Mouse (Mus musculus) cerebellum, adult 9-11 months (tissue): ENCODE measurements at regions not wholly inside any gene's neighbourhood (a gene's known extent, or its start where the extent isn't known, plus 50 kb on each side); places are given as distances from the start of the nearest gene placed in this dataset.
"Not testable (repeated sequence)": the region's sequence is repeated elsewhere in the genome, so short reads cannot be mapped to it uniquely, and the experiment has no call there.

Source experiments
- DNase-seq: peaks from one replicate; pipeline ENCODE4 v3.0.0; 2022

DNA sequence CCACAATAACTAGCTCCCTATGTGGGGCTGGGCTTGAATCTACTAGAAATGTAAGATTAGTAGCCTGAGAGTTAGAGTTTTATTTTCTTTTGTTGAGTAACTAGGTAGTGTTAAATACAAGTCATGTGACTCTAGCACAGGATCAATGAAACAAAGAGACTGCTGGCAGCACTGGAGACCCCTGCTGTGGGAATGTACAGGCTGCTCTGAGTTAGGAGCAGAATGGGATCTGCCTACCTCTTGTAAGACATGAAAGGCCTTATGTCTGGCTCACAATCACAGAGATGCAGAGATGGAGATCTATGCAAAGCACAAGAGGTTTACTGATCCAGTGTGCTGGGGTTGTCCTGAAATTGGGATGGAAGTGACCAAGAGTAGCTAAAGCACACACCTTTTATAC lies 193.9 kb upstream of the Kcnmb2 start:
- DNase-seq: not testable (repeated sequence)

DNA sequence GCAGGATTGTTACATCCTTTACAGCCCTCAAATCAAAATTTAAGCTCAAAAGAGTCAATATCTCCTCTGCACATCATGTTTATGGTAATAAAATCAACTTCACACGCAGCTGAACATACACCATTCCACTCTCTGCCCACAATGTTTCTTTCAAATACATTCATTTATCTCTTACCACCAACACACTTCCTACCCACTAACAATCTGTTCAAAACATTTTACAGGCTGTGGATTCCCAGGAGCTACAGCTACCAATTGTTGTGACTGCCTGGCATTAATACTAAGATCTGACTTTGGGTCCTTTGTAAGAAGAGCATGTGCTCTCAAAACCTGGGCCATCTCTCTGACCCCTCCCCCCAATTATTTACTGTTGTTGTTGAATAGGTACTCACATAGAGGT lies 161.0 kb upstream of the Kcnmb2 start:
- no peak for DNase-seq

- DNase-seq: no peak
Measured at GRCm38 (mm10) chr3:31755881-31756280, 146.4 kb upstream of the Kcnmb2 start.

- DNase-seq: no peak
Measured at GRCm38 (mm10) chr3:31769193-31769592, 133.1 kb upstream of the Kcnmb2 start.

DNA sequence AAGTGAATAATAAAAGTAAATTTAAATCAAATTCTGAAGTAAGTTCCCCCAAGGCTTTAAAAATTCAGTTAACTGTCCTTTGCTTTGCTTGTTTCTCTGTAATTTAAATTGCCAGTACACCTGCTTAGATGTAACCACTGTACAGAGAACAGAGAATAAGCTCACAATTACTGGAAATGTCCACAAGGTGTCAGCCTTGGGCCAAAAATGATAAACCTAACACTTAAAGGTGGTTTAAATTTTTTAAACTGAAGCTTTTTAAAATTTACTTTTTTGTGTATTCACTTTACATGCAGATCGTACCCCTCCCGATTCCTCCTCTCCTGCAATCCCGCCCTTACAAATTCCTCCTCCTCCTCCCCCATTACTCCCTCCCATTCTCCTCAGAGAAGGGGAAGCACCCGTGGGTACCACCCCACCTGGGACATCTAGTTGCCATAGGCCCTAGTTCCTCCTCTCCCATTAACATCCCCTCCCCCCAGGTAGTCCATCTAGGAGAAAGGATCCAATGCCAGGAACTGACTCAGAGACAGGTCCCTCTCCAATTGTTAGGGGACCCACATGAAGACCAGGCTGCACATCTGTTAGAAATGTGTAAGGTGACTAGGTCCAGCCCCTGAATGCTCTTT lies 111.9 kb upstream of the Kcnmb2 start:
- peak; percentile 14 for DNase-seq

- no peak for DNase-seq
Measured at GRCm38 (mm10) chr3:31793466-31794040, 108.8 kb upstream of the Kcnmb2 start.

- no peak for DNase-seq
Measured at GRCm38 (mm10) chr3:31796621-31797020, 105.7 kb upstream of the Kcnmb2 start.

- DNase-seq: no peak
Measured at GRCm38 (mm10) chr3:31799192-31799591, 103.1 kb upstream of the Kcnmb2 start.

DNA sequence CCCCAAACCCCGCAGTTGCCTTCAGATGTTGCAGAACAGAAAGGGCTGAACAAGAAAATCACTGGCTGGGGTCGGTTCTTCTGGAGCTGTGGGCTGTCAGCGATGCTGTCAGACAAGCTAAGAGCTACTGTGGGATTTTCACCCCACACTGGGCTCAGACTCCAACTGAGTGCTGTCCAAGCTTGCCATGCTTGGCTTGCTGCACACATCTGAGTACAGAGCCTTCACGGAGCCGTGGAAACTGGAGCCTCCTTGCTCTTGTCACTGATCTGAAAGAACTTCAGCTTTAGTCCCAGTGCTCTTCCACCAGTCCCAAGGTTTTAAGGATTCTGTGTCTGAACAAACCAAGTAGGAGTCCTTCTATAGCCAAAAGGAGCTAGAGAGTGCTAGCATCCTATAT lies 98.3 kb upstream of the Kcnmb2 start:
- no peak for DNase-seq

DNA sequence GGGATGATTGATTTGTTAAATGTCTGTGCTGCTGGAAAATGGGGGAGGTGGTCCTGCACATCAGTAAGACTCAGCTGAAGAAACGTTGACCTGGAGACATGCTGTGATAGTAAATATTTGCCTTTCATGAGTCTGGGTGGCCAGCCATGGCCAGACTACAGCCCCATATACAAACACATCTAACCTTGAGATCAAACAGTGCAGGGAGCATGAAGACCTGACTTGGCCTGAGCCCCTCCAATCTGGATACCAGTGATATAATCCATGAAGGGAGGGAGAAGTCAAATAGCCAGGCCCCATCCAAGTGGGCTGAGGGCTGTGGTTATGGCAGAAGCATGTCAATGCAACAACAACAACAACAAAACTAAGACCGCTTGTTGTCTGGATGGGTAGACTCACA lies 94.6 kb upstream of the Kcnmb2 start:
- no peak for DNase-seq

GRCm38 (mm10) chr3:31809131-31809530 lies 93.2 kb upstream of the Kcnmb2 start:
- not testable (repeated sequence) for DNase-seq

DNA sequence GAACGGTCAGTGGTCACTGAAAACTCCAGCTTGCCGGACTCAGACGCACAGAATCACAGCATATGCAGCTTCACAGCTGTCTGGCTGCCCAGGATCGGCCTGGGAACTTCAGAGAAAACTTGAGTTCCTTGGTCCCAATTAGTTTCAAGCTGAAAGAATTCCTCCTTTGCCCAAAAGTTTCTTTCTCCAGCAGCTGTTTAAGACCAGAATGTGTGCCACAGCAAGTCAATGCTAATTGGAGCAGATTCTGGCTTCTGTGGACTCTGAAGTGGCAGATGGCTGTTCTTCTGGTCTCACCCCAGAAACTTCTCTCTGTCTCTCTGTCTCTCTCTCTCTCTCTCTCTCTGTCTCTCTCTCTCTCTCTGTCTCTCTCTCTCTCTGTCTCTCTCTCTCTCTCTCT lies 91.1 kb upstream of the Kcnmb2 start:
- DNase-seq: no peak

- DNase-seq: no peak
Measured at GRCm38 (mm10) chr3:31831913-31832312, 70.4 kb upstream of the Kcnmb2 start.

DNA sequence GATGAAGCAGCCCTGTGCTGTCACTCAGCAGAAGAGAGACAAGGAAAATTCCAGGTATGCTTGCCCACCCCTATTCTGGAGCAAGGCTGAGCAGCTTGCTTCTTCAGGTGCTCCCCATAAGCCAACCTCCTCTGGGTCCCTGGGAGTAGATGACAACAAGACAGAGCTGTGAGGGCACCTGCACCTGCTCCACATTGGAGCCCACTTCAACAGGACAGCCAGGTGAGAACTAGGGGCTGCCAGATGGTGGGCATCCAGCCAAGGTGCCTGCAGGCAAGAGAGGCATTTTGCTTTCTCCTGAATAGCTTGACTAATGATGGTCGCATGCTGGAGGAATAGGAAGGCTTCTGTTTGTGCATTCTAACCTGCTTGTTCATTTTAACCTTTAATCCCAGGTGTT lies 61.1 kb upstream of the Kcnmb2 start:
- peak; percentile 7 for DNase-seq

- no peak for DNase-seq
Measured at GRCm38 (mm10) chr3:31847087-31847486, 55.2 kb upstream of the Kcnmb2 start.
